ENCODE assay signal across 10 mouse cellular contexts in the genomic region with DNA sequence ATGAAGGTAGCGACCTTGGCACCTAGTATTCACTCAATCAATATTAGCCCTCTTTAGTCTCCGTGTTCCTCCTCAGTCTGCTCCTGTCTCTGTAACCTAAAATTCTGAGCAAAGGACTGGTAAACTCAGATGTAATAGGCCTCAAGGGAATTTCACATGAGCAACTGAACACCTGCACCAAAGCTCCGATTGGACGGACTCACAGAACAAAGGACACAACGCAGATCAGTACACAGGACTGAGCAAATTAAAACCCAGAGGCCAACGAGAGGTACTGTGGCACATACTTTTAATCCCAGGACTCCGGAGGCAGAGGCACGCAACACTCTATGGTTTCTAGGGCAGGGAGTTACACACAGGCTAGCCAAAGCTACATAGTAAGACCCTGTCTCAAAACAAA. TPM values are rescaled to one million over a fixed set of nuclear protein-coding genes. Genes with fewer than 3 reads are reported as not detected.
DNase-seq lines count a peak whose midpoint lies in the region; ATAC-seq and TF ChIP-seq lines count a peak whose summit lies in the region.
"Had no signal": no experiment of that assay in that cellular context is flagged by ENCODE, and none has a peak within 500 bp of the region (broad histone marks: within the 10 kb centered on the region; RNA-seq: fewer than 3 reads in every experiment).

No protein-coding gene starts in this region.

- H3K36me3 ChIP-seq in kidney, postnatal 0 days (ENCODE audit: insufficient read depth, low read length), result no peaks in the 10 kb centered on the region
- no peaks in the 10 kb centered on the region for H3K36me3 ChIP-seq in forebrain, embryonic 13.5 days (ENCODE audit: poor library complexity, severe bottlenecking)
- H3K36me3 ChIP-seq in limb, embryonic 11.5 days (ENCODE audit: control insufficient read depth, insufficient read depth, low read length), result no peaks in the 10 kb centered on the region
- no peaks in the 10 kb centered on the region for H3K36me3 ChIP-seq in neural tube, embryonic 13.5 days
- H3K36me3 ChIP-seq: liver, embryonic 13.5 days had no signal

- H3K9me3 ChIP-seq in kidney, postnatal 0 days (replicated peaks; ENCODE audit: low read length), result no peaks in the 10 kb centered on the region
- H3K9me3 ChIP-seq in forebrain, embryonic 13.5 days (replicated peaks), result no peaks in the 10 kb centered on the region
- H3K9me3 ChIP-seq in limb, embryonic 11.5 days (ENCODE audit: control insufficient read depth, low read length), result no peaks in the 10 kb centered on the region
- no peaks in the 10 kb centered on the region for H3K9me3 ChIP-seq in neural tube, embryonic 13.5 days
- H3K9me3 ChIP-seq: liver, embryonic 13.5 days had no signal

- WGBS in kidney, postnatal 0 days, result 43% methylated on average over 8 of the region's 8 CpGs
- WGBS in forebrain, embryonic 13.5 days, result 9% methylated on average over 8 of the region's 8 CpGs
- 24% methylated on average over 8 of the region's 8 CpGs for WGBS in limb, embryonic 11.5 days
- 18% methylated on average over 8 of the region's 8 CpGs for WGBS in neural tube, embryonic 13.5 days

- TF ChIP-seq CTCF in kidney, postnatal 0 days (IDR thresholded peaks at IDR 0.05; ENCODE audit: low read depth), result no peak

- no peak for DNase-seq in kidney, postnatal 0 days (ENCODE audit: low spot score)
- DNase-seq in kidney, postnatal 36 days, result no peak
- DNase-seq in limb, embryonic 11.5 days (ENCODE audit: low spot score), result peak; percentile 39
- no peak for DNase-seq in Muller cell, postnatal 12 days (ENCODE audit: inconsistent ontology term)
- DNase-seq: heart, postnatal 36 days; liver, embryonic 13.5 days had no signal

- peaks cover 44% of the 10 kb centered on the region for H3K27me3 ChIP-seq in kidney, postnatal 0 days (ENCODE audit: insufficient read depth, low read length)
- peaks cover 94% of the 10 kb centered on the region for H3K27me3 ChIP-seq in forebrain, embryonic 13.5 days
- H3K27me3 ChIP-seq in limb, embryonic 11.5 days (ENCODE audit: control insufficient read depth, insufficient read depth, low read length), result peaks cover 28% of the 10 kb centered on the region; the same call in 1 of the 2 replicates
- peaks cover 88% of the 10 kb centered on the region for H3K27me3 ChIP-seq in neural tube, embryonic 13.5 days

- no peak overlapping the region for H3K9ac ChIP-seq in kidney, postnatal 0 days (ENCODE audit: low read depth, low read length)
- H3K9ac ChIP-seq in forebrain, embryonic 13.5 days, result 0 out of 2 replicates have a peak overlapping the region, but pooled peaks have one; percentile 78
- H3K9ac ChIP-seq in limb, embryonic 11.5 days (ENCODE audit: low read length), result peak overlapping the region; percentile 75; the same call in 1 of the 2 replicates
- H3K9ac ChIP-seq in neural tube, embryonic 13.5 days, result peak overlapping the region; percentile 75
- H3K9ac ChIP-seq: liver, embryonic 13.5 days had no signal

- H3K4me1 ChIP-seq in kidney, postnatal 0 days (replicated peaks; ENCODE audit: insufficient read depth, low read length), result 0 out of 2 replicates have a peak, but pooled peaks cover 8% of the 10 kb centered on the region
- H3K4me1 ChIP-seq in forebrain, embryonic 13.5 days, result peaks cover 54% of the 10 kb centered on the region
- peaks cover 58% of the 10 kb centered on the region for H3K4me1 ChIP-seq in limb, embryonic 11.5 days (ENCODE audit: control insufficient read depth, insufficient read depth, low read length)
- peaks cover 73% of the 10 kb centered on the region for H3K4me1 ChIP-seq in neural tube, embryonic 13.5 days (replicated peaks)
- H3K4me1 ChIP-seq: liver, embryonic 13.5 days had no signal

- no peak overlapping the region for H3K4me3 ChIP-seq in kidney, postnatal 0 days (replicated peaks; ENCODE audit: low read depth, low read length)
- H3K4me3 ChIP-seq in forebrain, embryonic 13.5 days, result no peak overlapping the region
- H3K4me3 ChIP-seq in limb, embryonic 11.5 days (ENCODE audit: low read depth, low read length), result no peak overlapping the region
- H3K4me3 ChIP-seq in neural tube, embryonic 13.5 days, result 0 out of 2 replicates have a peak overlapping the region, but pooled peaks have one; percentile 41

- H3K27ac ChIP-seq in kidney, postnatal 0 days, result no peak overlapping the region
- peak overlapping the region; percentile 96; the same call in 1 of the 2 replicates for H3K27ac ChIP-seq in forebrain, embryonic 13.5 days
- H3K27ac ChIP-seq in limb, embryonic 11.5 days (replicated peaks; ENCODE audit: low read depth, low read length), result peak overlapping the region; percentile 92
- peak overlapping the region; percentile 94 for H3K27ac ChIP-seq in neural tube, embryonic 13.5 days (replicated peaks)
- H3K27ac ChIP-seq: liver, embryonic 13.5 days had no signal

- no peak for ATAC-seq in kidney, postnatal 0 days (replicated peaks; ENCODE audit: low FRiP score, low read depth)
- ATAC-seq in forebrain, embryonic 13.5 days, result no peak
- no peak for ATAC-seq in limb, embryonic 11.5 days (ENCODE audit: insufficient number of reproducible peaks, low FRiP score, low TSS enrichment, low read depth)
- ATAC-seq in neural tube, embryonic 13.5 days (ENCODE audit: low read depth), result no peak
- no peak for ATAC-seq in megakaryocyte-erythroid progenitor cell, adult 5-6 weeks (replicated peaks; ENCODE audit: low FRiP score, low TSS enrichment, poor library complexity, severe bottlenecking)
- no peak for ATAC-seq in monocyte, adult 5-6 weeks (replicated peaks; ENCODE audit: insufficient number of reproducible peaks, low FRiP score, low TSS enrichment, poor library complexity, severe bottlenecking)

- H3K4me2 ChIP-seq in kidney, postnatal 0 days (ENCODE audit: low read length), result peak overlapping the region; percentile 83; the same call in 1 of the 2 replicates
- H3K4me2 ChIP-seq in forebrain, embryonic 13.5 days, result peak overlapping the region; percentile 86
- peak overlapping the region; percentile 88 for H3K4me2 ChIP-seq in limb, embryonic 11.5 days (ENCODE audit: low read depth, severe bottlenecking)
- H3K4me2 ChIP-seq in neural tube, embryonic 13.5 days, result peak overlapping the region; percentile 85

RNA-seq across cellular contexts. Expression of a gene that starts 25.9 kb away (rescaled TPM):
- 55.2 and 57.5 TPM in 2 replicates for polyA plus RNA-seq in kidney, postnatal 0 days (2015; fragmentation: Nextera tagmentation; extraction: Ambion mirVana)
- 45.0 and 48.7 TPM in 2 replicates for polyA plus RNA-seq in forebrain, embryonic 13.5 days (2015; fragmentation: Nextera tagmentation; extraction: Ambion mirVana)
- 34.4 and 36.4 TPM in 2 replicates for polyA plus RNA-seq in limb, embryonic 11.5 days (2014; fragmentation: Nextera tagmentation; extraction: Ambion mirVana)
- polyA plus RNA-seq in neural tube, embryonic 13.5 days (2015; fragmentation: Nextera tagmentation; extraction: Ambion mirVana), result 35.7 and 41.9 TPM in 2 replicates
- total RNA-seq in megakaryocyte-erythroid progenitor cell, adult 5-6 weeks (2014; fragmentation: Nextera tagmentation), result 11.3 and 14.1 TPM in 2 replicates
- total RNA-seq in megakaryocyte-erythroid progenitor cell, adult 5-6 weeks (2017), result 12.6 and 20.3 TPM in 2 replicates
- total RNA-seq in monocyte, adult 5-6 weeks (2017), result 34.7 to 46.4 TPM (median 44.7 TPM) in 3 replicates
